Mouse (Mus musculus): ENCODE results near the gene Creb3l1. TPM values are rescaled to one million over a fixed set of nuclear protein-coding genes. Genes with fewer than 3 reads are reported as not detected.

Creb3l1 gene
- polyA plus RNA-seq, 1 experiment from 2014 or later, result 18.7 TPM

- Histone ChIP-seq H3K9ac (no peak overlapping the region), H3K4me1 (replicated peaks) (0 out of 2 replicates have a peak, but pooled peaks cover 3% of the 10 kb centered on the region), H3K36me3 (no peaks in the 10 kb centered on the region), H3K4me2 (replicated peaks) (peak overlapping the region; percentile 14; the same call in 1 of the 2 replicates), H3K27me3 (replicated peaks) (no peaks in the 10 kb centered on the region), H3K9me3 (no peaks in the 10 kb centered on the region), H3K27ac (peak overlapping the region; percentile 51), H3K4me3 (replicated peaks) (no peak overlapping the region)
- ATAC-seq, result peak; percentile 56
- 66% methylated on average over 10 of the region's 10 CpGs for WGBS
These were observed 5.3 kb upstream of the Creb3l1 start for GRCm38 (mm10) chr2:92029387-92030133.

GRCm38 (mm10) chr2:92027811-92028590 lies 3.7 kb upstream of the Creb3l1 start:
- H3K27ac ChIP-seq, result no peak overlapping the region
- H3K4me1 ChIP-seq (replicated peaks), result peaks cover 7% of the 10 kb centered on the region
- H3K36me3 ChIP-seq, result no peaks in the 10 kb centered on the region
- WGBS, result 53% methylated on average over 11 of the region's 11 CpGs
- H3K9me3 ChIP-seq, result no peaks in the 10 kb centered on the region
- no peak overlapping the region for H3K9ac ChIP-seq
- H3K4me3 ChIP-seq (replicated peaks), result no peak overlapping the region
- H3K4me2 ChIP-seq (replicated peaks), result no peak overlapping the region
- ATAC-seq, result no peak
- no peaks in the 10 kb centered on the region for H3K27me3 ChIP-seq (replicated peaks)

GRCm38 (mm10) chr2:92025966-92026365 lies 1.7 kb upstream of the Creb3l1 start:
- Histone ChIP-seq H3K36me3 (no peaks in the 10 kb centered on the region), H3K27ac (no peak overlapping the region), H3K9me3 (no peaks in the 10 kb centered on the region), H3K4me3 (replicated peaks) (no peak overlapping the region), H3K4me1 (replicated peaks) (peaks cover 21% of the 10 kb centered on the region), H3K9ac (no peak overlapping the region), H3K4me2 (replicated peaks) (no peak overlapping the region), H3K27me3 (replicated peaks) (no peaks in the 10 kb centered on the region)
- 56% methylated on average over 6 of the region's 6 CpGs for WGBS
- ATAC-seq, result no peak

- H3K4me2 ChIP-seq (replicated peaks), result no peak overlapping the region
- H3K27ac ChIP-seq, result no peak overlapping the region
- H3K9me3 ChIP-seq, result no peaks in the 10 kb centered on the region
- H3K36me3 ChIP-seq, result no peaks in the 10 kb centered on the region
- no peaks in the 10 kb centered on the region for H3K27me3 ChIP-seq (replicated peaks)
- no peak overlapping the region for H3K9ac ChIP-seq
- peaks cover 27% of the 10 kb centered on the region for H3K4me1 ChIP-seq (replicated peaks)
- H3K4me3 ChIP-seq (replicated peaks), result no peak overlapping the region
- WGBS, result 89% methylated on average over 2 of the region's 2 CpGs
- ATAC-seq, result no peak
These were observed 900 bp upstream of the Creb3l1 start for GRCm38 (mm10) chr2:92025202-92025601.

- no peaks in the 10 kb centered on the region for H3K9me3 ChIP-seq
- peak; percentile 42 for ATAC-seq
- 5% methylated on average over 48 of the region's 56 CpGs for WGBS
These were observed 684 bp downstream of the Creb3l1 start for GRCm38 (mm10) chr2:92023362-92024273.

GRCm38 (mm10) chr2:92020676-92021265 lies 3.5 kb downstream of the Creb3l1 start:
- Histone ChIP-seq H3K4me2 (replicated peaks) (peak overlapping the region; percentile 49), H3K36me3 (no peaks in the 10 kb centered on the region), H3K4me1 (replicated peaks) (peaks cover 58% of the 10 kb centered on the region), H3K9ac (no peak overlapping the region), H3K4me3 (replicated peaks) (peak overlapping the region; percentile 12; the same call in 1 of the 2 replicates), H3K27ac (peak overlapping the region; percentile 73), H3K9me3 (no peaks in the 10 kb centered on the region), H3K27me3 (replicated peaks) (no peaks in the 10 kb centered on the region)
- peak; percentile 39 for ATAC-seq
- WGBS, result 20% methylated on average over 4 of the region's 4 CpGs

More at GRCm38 (mm10) chr2:92023362-92024273, 684 bp downstream of the Creb3l1 start:
- Histone ChIP-seq H3K4me2 (replicated peaks) (peak overlapping the region; percentile 95), H3K27ac (peak overlapping the region; percentile 76), H3K9ac (peak overlapping the region; percentile 72), H3K4me3 (replicated peaks) (peak overlapping the region; percentile 74), H3K4me1 (replicated peaks) (peaks cover 40% of the 10 kb centered on the region), H3K36me3 (no peaks in the 10 kb centered on the region), H3K27me3 (replicated peaks) (no peaks in the 10 kb centered on the region)

- no peak overlapping the region for H3K9ac ChIP-seq
- H3K4me1 ChIP-seq (replicated peaks), result peaks cover 63% of the 10 kb centered on the region
- no peak overlapping the region for H3K4me3 ChIP-seq (replicated peaks)
- no peaks in the 10 kb centered on the region for H3K27me3 ChIP-seq (replicated peaks)
- no peaks in the 10 kb centered on the region for H3K9me3 ChIP-seq
- H3K36me3 ChIP-seq, result no peaks in the 10 kb centered on the region
- H3K4me2 ChIP-seq (replicated peaks), result no peak overlapping the region
- no peak overlapping the region; the same call in 1 of the 2 replicates for H3K27ac ChIP-seq
- ATAC-seq, result no peak
- 69% methylated on average over 1 of the region's 1 CpGs for WGBS
These were observed 6.9 kb downstream of the Creb3l1 start for GRCm38 (mm10) chr2:92017440-92017839.

- H3K9ac ChIP-seq, result no peak overlapping the region
- peaks cover 63% of the 10 kb centered on the region for H3K4me1 ChIP-seq (replicated peaks)
- peak; percentile 56 for ATAC-seq
- peak overlapping the region; percentile 22 for H3K4me2 ChIP-seq (replicated peaks)
- 43% methylated on average over 3 of the region's 3 CpGs for whole genome bisulfite sequencing
- no peaks in the 10 kb centered on the region for H3K36me3 ChIP-seq
- H3K27ac ChIP-seq, result peak overlapping the region; percentile 51
- H3K27me3 ChIP-seq (replicated peaks), result no peaks in the 10 kb centered on the region
- H3K4me3 ChIP-seq (replicated peaks), result no peak overlapping the region
- no peaks in the 10 kb centered on the region for H3K9me3 ChIP-seq
These were observed 7.3 kb downstream of the Creb3l1 start for GRCm38 (mm10) chr2:92016981-92017380.

- H3K27ac ChIP-seq, result no peak overlapping the region
- H3K36me3 ChIP-seq, result no peaks in the 10 kb centered on the region
- no peak for ATAC-seq
- peaks cover 48% of the 10 kb centered on the region for H3K4me1 ChIP-seq (replicated peaks)
- no peaks in the 10 kb centered on the region for H3K27me3 ChIP-seq (replicated peaks)
- no peak overlapping the region for H3K4me3 ChIP-seq (replicated peaks)
- no peak overlapping the region for H3K9ac ChIP-seq
- H3K4me2 ChIP-seq (replicated peaks), result no peak overlapping the region
- WGBS, result 80% methylated on average over 5 of the region's 5 CpGs
- H3K9me3 ChIP-seq, result no peaks in the 10 kb centered on the region
These were observed 9.4 kb downstream of the Creb3l1 start for GRCm38 (mm10) chr2:92014891-92015290.

- no peak for ATAC-seq
- Histone ChIP-seq H3K4me3 (replicated peaks) (no peak overlapping the region), H3K27me3 (replicated peaks) (no peaks in the 10 kb centered on the region), H3K4me2 (replicated peaks) (no peak overlapping the region), H3K9me3 (no peaks in the 10 kb centered on the region), H3K36me3 (no peaks in the 10 kb centered on the region), H3K4me1 (replicated peaks) (peaks cover 46% of the 10 kb centered on the region), H3K9ac (no peak overlapping the region), H3K27ac (no peak overlapping the region)
- 84% methylated on average over 6 of the region's 6 CpGs for WGBS
These were observed 10.1 kb downstream of the Creb3l1 start for GRCm38 (mm10) chr2:92014248-92014647.

GRCm38 (mm10) chr2:92012768-92013445 lies 11.4 kb downstream of the Creb3l1 start:
- no peak overlapping the region for H3K4me3 ChIP-seq (replicated peaks)
- peak overlapping the region; percentile 67 for H3K27ac ChIP-seq
- no peaks in the 10 kb centered on the region for H3K9me3 ChIP-seq
- no peaks in the 10 kb centered on the region for H3K36me3 ChIP-seq
- peak overlapping the region; percentile 30 for H3K4me2 ChIP-seq (replicated peaks)
- 26% methylated on average over 8 of the region's 8 CpGs for WGBS
- peaks cover 42% of the 10 kb centered on the region for H3K4me1 ChIP-seq (replicated peaks)
- no peak overlapping the region for H3K9ac ChIP-seq
- ATAC-seq, result peak; percentile 57
- H3K27me3 ChIP-seq (replicated peaks), result no peaks in the 10 kb centered on the region

All from intestine, embryonic 15.5 days (tissue).